Mouse (Mus musculus): ENCODE results near the gene Rab34.

- no peak for TF ChIP-seq E2F4 (IDR thresholded peaks at IDR 0.05; ENCODE audit: insufficient replicate concordance, low read depth, low read length)
- no peak for TF ChIP-seq KAT2A (IDR thresholded peaks at IDR 0.05; ENCODE audit: insufficient replicate concordance, low read length)
- TF ChIP-seq ETS1 (conservative IDR thresholded peaks at IDR 0.05; ENCODE audit: low read depth, low read length), result no peak
- no peak for TF ChIP-seq SMC3 (IDR thresholded peaks at IDR 0.05; ENCODE audit: low read depth, low read length)
These were observed 25.7 kb upstream of the Rab34 start for GRCm38 (mm10) chr11:78162504-78162903.
